Mouse (Mus musculus): ENCODE data around the gene Plxna2.

DNA sequence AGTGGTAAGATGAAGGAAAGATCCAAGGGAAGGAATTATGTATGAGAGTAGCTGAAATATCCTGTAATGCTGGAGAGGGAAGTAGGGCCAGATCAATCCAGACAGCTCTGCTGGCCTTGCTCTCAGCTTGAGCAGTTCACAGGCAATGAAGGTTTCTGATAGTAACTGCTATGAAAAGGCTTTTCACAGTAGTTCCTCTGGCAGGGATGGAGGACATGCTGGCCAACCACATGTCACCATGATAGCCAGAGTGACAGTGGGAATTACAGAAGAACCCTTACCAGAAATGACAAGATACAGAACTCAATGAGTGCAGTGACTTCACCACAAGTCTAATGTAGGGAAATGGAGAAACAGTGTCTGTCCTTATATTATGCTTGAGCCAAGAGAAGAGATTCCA, 210.3 kb downstream of the Plxna2 start:
- TF ChIP-seq CTCF (IDR thresholded peaks at IDR 0.05; ENCODE audit: extremely low read depth, insufficient read length, insufficient replicate concordance, low read depth, low read length) (no peak), POLR2A (IDR thresholded peaks at IDR 0.05; ENCODE audit: low read depth, low read length) (no peak)

All from small intestine, adult 2 months (tissue).